Mouse (Mus musculus): ENCODE measurements around the gene Erc2.

GRCm38 (mm10) chr14:27815739-27816138 is 193.5 kb downstream of the Erc2 start:
- no peak for TF ChIP-seq CTCF (conservative IDR thresholded peaks at IDR 0.05; ENCODE audit: low read length)
- TF ChIP-seq NANOG (IDR thresholded peaks at IDR 0.05; ENCODE audit: borderline replicate concordance, low read length), result no peak
- no peak for TF ChIP-seq POU5F1 (IDR thresholded peaks at IDR 0.05; ENCODE audit: borderline replicate concordance, low read length)

All from E14TG2a.4 (cell line).